Mouse (Mus musculus) MEL (cell line): ENCODE results near the gene Nr1d2.

Experiments
- EP300 ChIP-seq, 2 experiments: IDR thresholded peaks; 2 replicates each; pipeline ENCODE4 v1.6.1; 2011; ENCODE audit warnings: improper control_type of control experiment in 2 of 2, low read length in 2 of 2, low read depth in 1 of 2, mild to moderate bottlenecking in 1 of 2
- MAFK ChIP-seq: IDR thresholded peaks from 2 replicates; pipeline ENCODE4 v1.6.1; 2011; ENCODE audit warnings: low read depth, mild to moderate bottlenecking, low read length, improper control_type of control experiment, borderline replicate concordance

DNA sequence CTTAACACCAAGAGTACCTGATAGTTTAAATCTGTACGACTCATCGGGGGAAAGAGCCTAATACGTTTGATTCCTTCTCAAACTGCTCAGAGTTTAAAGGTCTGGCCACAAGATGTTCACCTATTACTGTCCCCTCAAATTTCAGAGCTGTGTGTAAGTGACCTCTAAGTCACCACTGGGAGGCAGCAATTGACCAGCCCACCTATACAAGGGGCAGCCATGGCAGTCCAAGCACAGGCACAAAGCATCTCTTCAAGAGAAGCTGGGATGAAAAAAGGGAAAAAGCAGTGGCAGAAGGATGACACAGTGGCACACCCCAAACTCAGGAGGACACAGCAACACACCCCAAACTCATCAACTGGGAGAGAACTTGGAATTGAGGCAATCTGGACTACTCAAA, 28.1 kb downstream of the Nr1d2 start:
- TF ChIP-seq MAFK (no peak), EP300 (IDR thresholded peaks at IDR 0.05; ENCODE audit: low read depth in 1 of 2, low read length in 2 of 2) (no peak)
